Mouse (Mus musculus) small intestine, adult 2 months (tissue): ENCODE results near the gene Rnpepl1.

ENCODE experiments used
- CTCF ChIP-seq: fragments of 200-500 bp; IDR thresholded peaks from 2 replicates; pipeline ENCODE4 v1.5.1; 2012; ENCODE audit warnings: low read depth, mild to moderate bottlenecking, control low read depth, inconsistent platforms, low read length, moderate library complexity, mixed read lengths; ENCODE audit not compliant: insufficient replicate concordance, insufficient read length; ENCODE audit errors: extremely low read depth
- POLR2A ChIP-seq: fragments of 200-500 bp; IDR thresholded peaks from 2 replicates; pipeline ENCODE4 v1.6.1; 2012; ENCODE audit warnings: low read depth, mild to moderate bottlenecking, control low read depth, inconsistent platforms, low read length, moderate library complexity

DNA sequence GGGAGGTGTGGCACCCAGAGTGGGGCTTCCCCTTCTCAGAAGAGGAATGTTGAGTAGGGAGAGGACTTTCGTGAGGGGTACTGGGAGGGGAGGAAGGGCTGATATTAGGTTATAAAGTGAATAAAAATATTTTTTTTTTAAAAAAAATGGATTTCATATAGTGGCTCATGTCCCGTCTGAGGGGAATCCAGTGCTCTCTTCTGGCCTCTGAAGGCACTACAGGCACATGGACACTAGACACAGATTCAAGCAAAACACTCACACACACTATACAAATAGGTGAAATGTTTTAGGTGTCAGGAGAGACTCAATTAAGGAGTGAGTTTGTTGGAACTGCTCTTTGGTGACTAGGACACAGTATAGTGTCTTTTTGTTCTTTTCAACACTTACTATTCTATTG lies 25.4 kb downstream of the Rnpepl1 start:
- TF ChIP-seq CTCF (no peak), POLR2A (no peak)
